Mouse (Mus musculus): ENCODE measurements around the gene Vmn1r177. TPM values are rescaled to one million over a fixed set of nuclear protein-coding genes. Genes with fewer than 3 reads are reported as not detected.
"Not testable (repeated sequence)": the region's sequence is repeated elsewhere in the genome, so short reads cannot be mapped to it uniquely, and the experiment has no call there.

Vmn1r177 gene
- total RNA-seq (2014; rRNA removed) (not detected in 2 replicates), polyA plus RNA-seq (2015; fragmentation: Nextera tagmentation; extraction: Ambion mirVana) (not detected in 2 replicates)

DNA sequence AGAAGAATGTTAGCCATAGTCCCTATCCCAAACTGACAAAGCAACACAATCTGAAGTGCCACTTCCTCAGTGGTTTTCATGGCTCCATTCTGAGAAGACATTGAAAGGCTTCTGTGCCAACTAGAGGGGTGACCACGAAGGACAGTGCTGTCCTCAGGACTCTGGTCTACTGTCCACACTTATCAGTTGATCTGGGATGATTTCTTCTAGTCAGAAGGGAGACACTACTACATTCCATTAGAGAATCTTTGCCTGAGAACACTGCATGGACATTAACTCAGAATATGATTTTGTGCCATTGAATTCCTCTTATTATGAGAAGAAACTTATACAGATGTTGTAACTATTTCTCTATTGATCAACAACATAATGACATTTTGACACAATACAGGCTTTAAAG is at the start of gene Vmn1r177:
Gene Vmn1r177 (minus strand): TSS at position 101 of the 400 bp plus-strand sequence.
- not testable (repeated sequence) for DNase-seq (ENCODE audit: low spot score); ATAC-seq; H3K4me1 ChIP-seq (ENCODE audit: insufficient read depth, low read length); H3K27me3 ChIP-seq (ENCODE audit: insufficient read depth, low read length); H3K4me3 ChIP-seq (ENCODE audit: low read length); H3K9ac ChIP-seq (replicated peaks; ENCODE audit: low read length); H3K4me2 ChIP-seq (ENCODE audit: low read depth, low read length); H3K27ac ChIP-seq; H3K9me3 ChIP-seq (ENCODE audit: low read length); H3K36me3 ChIP-seq (ENCODE audit: insufficient read depth, low read length)
- WGBS = 8% methylated on average over 1 of the region's 1 CpGs

DNA sequence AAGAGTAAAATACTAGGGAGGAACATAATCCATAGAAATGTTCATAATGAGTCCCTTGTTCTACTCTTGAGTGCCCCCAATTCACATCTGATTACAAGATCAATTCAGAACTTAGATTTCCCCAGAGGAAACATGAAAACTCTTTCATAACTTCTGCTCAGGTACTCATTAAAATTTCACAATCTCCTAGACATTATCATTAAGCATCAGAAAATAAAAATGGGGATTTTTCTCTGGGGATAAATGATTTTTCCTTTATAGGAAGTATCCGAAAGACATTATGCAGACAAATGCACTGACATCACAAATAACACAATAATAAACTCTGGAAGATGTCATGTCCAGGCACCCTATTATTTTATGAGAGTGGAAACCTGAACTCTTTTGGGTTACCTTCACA is 25.5 kb upstream of the Vmn1r177 start, which contains the start of gene Vmn1r178:
Gene Vmn1r178 (plus strand): TSS at position 301 of the 400 bp plus-strand sequence.
- 80% methylated on average over 1 of the region's 1 CpGs for WGBS
- H3K27ac ChIP-seq = no peak within 1 kb of the TSS
- no peaks in the 10 kb centered on the region for H3K4me1 ChIP-seq (ENCODE audit: insufficient read depth, low read length)
- DNase-seq (ENCODE audit: low spot score) (no peak), ATAC-seq (no peak)
- H3K4me2 ChIP-seq (ENCODE audit: low read depth, low read length) = no peak within 1 kb of the TSS
- H3K36me3 ChIP-seq (ENCODE audit: insufficient read depth, low read length) = no peaks in the 10 kb centered on the region
- H3K9me3 ChIP-seq (ENCODE audit: low read length) = peaks cover 7% of the 10 kb centered on the region; the same call in 1 of the 2 replicates
- H3K9ac ChIP-seq (replicated peaks; ENCODE audit: low read length) = no peak within 1 kb of the TSS
- H3K27me3 ChIP-seq (ENCODE audit: insufficient read depth, low read length) = no peaks in the 10 kb centered on the region
- no peak for TF ChIP-seq CTCF (IDR thresholded peaks at IDR 0.05; ENCODE audit: low read depth)
- H3K4me3 ChIP-seq (ENCODE audit: low read length) = no peak within 1 kb of the TSS

DNA sequence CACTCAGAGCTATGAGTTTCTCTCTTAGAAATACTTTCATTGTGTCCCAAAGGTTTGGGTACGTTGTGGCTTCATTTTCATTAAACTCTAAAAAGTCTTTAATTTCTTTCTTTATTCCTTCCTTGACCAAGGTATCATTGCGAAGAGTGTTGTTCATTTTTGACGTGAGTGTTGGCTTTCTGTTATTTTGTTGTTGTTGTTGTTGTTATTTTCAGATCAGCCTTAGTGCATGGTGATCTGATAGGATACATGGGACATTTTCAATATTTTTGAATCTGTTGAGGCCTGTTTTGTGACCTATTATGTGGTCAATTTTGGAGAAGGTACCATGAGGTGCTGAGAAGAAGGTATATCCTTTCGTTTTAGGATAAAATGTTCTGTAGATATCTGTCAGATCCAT is 10.7 kb upstream of the Vmn1r177 start:
- WGBS = 55% methylated on average over 3 of the region's 4 CpGs
- not testable (repeated sequence) for H3K9ac ChIP-seq (replicated peaks; ENCODE audit: low read length); DNase-seq (ENCODE audit: low spot score)

DNA sequence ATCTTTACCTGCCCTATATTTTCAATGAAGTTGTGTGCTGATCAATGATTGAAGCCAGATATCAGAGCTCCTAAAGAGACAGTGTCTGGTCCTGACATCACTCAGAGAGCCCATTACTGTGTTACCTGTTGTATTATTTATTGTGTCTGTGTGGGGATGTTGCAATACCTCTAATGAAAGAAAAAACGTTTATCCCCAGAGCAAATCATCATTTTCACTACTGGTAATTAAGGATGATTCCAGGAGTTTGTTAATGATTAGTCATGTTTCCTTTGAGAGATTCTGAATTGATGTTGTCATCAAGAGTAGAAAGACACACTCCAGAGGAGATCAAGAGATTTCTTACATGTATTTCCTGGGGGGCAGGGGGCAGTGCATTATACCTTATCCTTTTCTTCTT is 29.0 kb downstream of the Vmn1r177 start, which contains the start of gene Vmn1r176:
Gene Vmn1r176 (minus strand): TSS at position 101 of the 400 bp plus-strand sequence.
- not testable (repeated sequence) for H3K4me3 ChIP-seq (ENCODE audit: low read length); H3K36me3 ChIP-seq (ENCODE audit: insufficient read depth, low read length); H3K27ac ChIP-seq; H3K27me3 ChIP-seq (ENCODE audit: insufficient read depth, low read length); H3K9me3 ChIP-seq (ENCODE audit: low read length); ATAC-seq; H3K4me2 ChIP-seq (ENCODE audit: low read depth, low read length); DNase-seq (ENCODE audit: low spot score); H3K9ac ChIP-seq (replicated peaks; ENCODE audit: low read length); H3K4me1 ChIP-seq (ENCODE audit: insufficient read depth, low read length)
- WGBS = no CpG with 5 or more reads among the region's 1 CpGs

More for the DNA sequence above, 10.7 kb upstream of the Vmn1r177 start:
- H3K4me1 ChIP-seq (ENCODE audit: insufficient read depth, low read length); H3K9me3 ChIP-seq (ENCODE audit: low read length); H3K27ac ChIP-seq; ATAC-seq; H3K4me3 ChIP-seq (ENCODE audit: low read length); H3K36me3 ChIP-seq (ENCODE audit: insufficient read depth, low read length); H3K27me3 ChIP-seq (ENCODE audit: insufficient read depth, low read length); H3K4me2 ChIP-seq (ENCODE audit: low read depth, low read length): not testable (repeated sequence)

Other genes starting within 250 kb of the Vmn1r177 start
- not detected in 2 replicates for gene Vmn1r171, start 235.7 kb downstream of the Vmn1r177 start, total RNA-seq (2014; rRNA removed)
- gene Vmn1r171, start 235.7 kb downstream of the Vmn1r177 start, polyA plus RNA-seq (2015; fragmentation: Nextera tagmentation; extraction: Ambion mirVana) = not detected in 2 replicates
- not detected in 2 replicates for gene Vmn1r172, start 208.1 kb downstream of the Vmn1r177 start, total RNA-seq (2014; rRNA removed)
- not detected in 2 replicates for gene Vmn1r172, start 208.1 kb downstream of the Vmn1r177 start, polyA plus RNA-seq (2015; fragmentation: Nextera tagmentation; extraction: Ambion mirVana)
- not detected in 2 replicates for gene Vmn1r173, start 165.7 kb downstream of the Vmn1r177 start, total RNA-seq (2014; rRNA removed)
- not detected in 2 replicates for gene Vmn1r173, start 165.7 kb downstream of the Vmn1r177 start, polyA plus RNA-seq (2015; fragmentation: Nextera tagmentation; extraction: Ambion mirVana)
- gene Vmn1r174, start 114.2 kb downstream of the Vmn1r177 start, total RNA-seq (2014; rRNA removed) = not detected in 2 replicates
- gene Vmn1r174, start 114.2 kb downstream of the Vmn1r177 start, polyA plus RNA-seq (2015; fragmentation: Nextera tagmentation; extraction: Ambion mirVana) = not detected in 2 replicates
- gene Vmn1r175, start 55.8 kb downstream of the Vmn1r177 start, total RNA-seq (2014; rRNA removed) = not detected in 2 replicates
- gene Vmn1r175, start 55.8 kb downstream of the Vmn1r177 start, polyA plus RNA-seq (2015; fragmentation: Nextera tagmentation; extraction: Ambion mirVana) = not detected in 2 replicates
- gene Vmn1r176, start 29.1 kb downstream of the Vmn1r177 start, total RNA-seq (2014; rRNA removed) = not detected in 2 replicates
- gene Vmn1r176, start 29.1 kb downstream of the Vmn1r177 start, polyA plus RNA-seq (2015; fragmentation: Nextera tagmentation; extraction: Ambion mirVana) = not detected in 2 replicates
- not detected in 2 replicates for gene Vmn1r178, start 25.6 kb upstream of the Vmn1r177 start, total RNA-seq (2014; rRNA removed)
- not detected in 2 replicates for gene Vmn1r178, start 25.6 kb upstream of the Vmn1r177 start, polyA plus RNA-seq (2015; fragmentation: Nextera tagmentation; extraction: Ambion mirVana)
- not detected in 2 replicates for gene Vmn1r179, start 60.5 kb upstream of the Vmn1r177 start, total RNA-seq (2014; rRNA removed)
- not detected in 2 replicates for gene Vmn1r179, start 60.5 kb upstream of the Vmn1r177 start, polyA plus RNA-seq (2015; fragmentation: Nextera tagmentation; extraction: Ambion mirVana)
- gene Vmn1r180, start 84.2 kb upstream of the Vmn1r177 start, total RNA-seq (2014; rRNA removed) = not detected in 2 replicates
- gene Vmn1r180, start 84.2 kb upstream of the Vmn1r177 start, polyA plus RNA-seq (2015; fragmentation: Nextera tagmentation; extraction: Ambion mirVana) = not detected in 2 replicates
- not detected in 2 replicates for gene Vmn1r181, start 108.2 kb upstream of the Vmn1r177 start, total RNA-seq (2014; rRNA removed)
- not detected in 2 replicates for gene Vmn1r181, start 108.2 kb upstream of the Vmn1r177 start, polyA plus RNA-seq (2015; fragmentation: Nextera tagmentation; extraction: Ambion mirVana)
- gene V1rd19, start 135.2 kb upstream of the Vmn1r177 start, total RNA-seq (2014; rRNA removed) = not detected in 2 replicates
- not detected in 2 replicates for gene V1rd19, start 135.2 kb upstream of the Vmn1r177 start, polyA plus RNA-seq (2015; fragmentation: Nextera tagmentation; extraction: Ambion mirVana)
- not detected in 2 replicates for gene Vmn1r183, start 186.8 kb upstream of the Vmn1r177 start, total RNA-seq (2014; rRNA removed)
- not detected in 2 replicates for gene Vmn1r183, start 186.8 kb upstream of the Vmn1r177 start, polyA plus RNA-seq (2015; fragmentation: Nextera tagmentation; extraction: Ambion mirVana)
- gene Zfp180, start 215.5 kb upstream of the Vmn1r177 start, total RNA-seq (2014; rRNA removed) = 23.7 and 29.1 TPM in 2 replicates
- 18.6 and 19.5 TPM in 2 replicates for gene Zfp180, start 215.5 kb upstream of the Vmn1r177 start, polyA plus RNA-seq (2015; fragmentation: Nextera tagmentation; extraction: Ambion mirVana)
- 5.0 and 7.3 TPM in 2 replicates for gene Zfp112, start 245.9 kb upstream of the Vmn1r177 start, total RNA-seq (2014; rRNA removed)
- gene Zfp112, start 245.9 kb upstream of the Vmn1r177 start, polyA plus RNA-seq (2015; fragmentation: Nextera tagmentation; extraction: Ambion mirVana) = 4.1 and 4.5 TPM in 2 replicates